Mouse (Mus musculus) stomach, postnatal 0 days (tissue): ENCODE measurements around the gene Gramd1b. TPM values are rescaled to one million over a fixed set of nuclear protein-coding genes. Genes with fewer than 3 reads are reported as not detected.

ENCODE experiments used
- ATAC-seq: fragments of 200-750 bp; cut with Nextera tagmentation; 2 replicates; pipeline ENCODE4 v1.8.0; 2017; ENCODE audit not compliant: low FRiP score, low TSS enrichment
- DNase-seq: peaks from one replicate; pipeline ENCODE4 v3.0.0-alpha.2; 2016; ENCODE audit warnings: low spot score
- H3K27ac ChIP-seq: fragments of 300-500 bp; sonication (generic); replicated peaks from 2 replicates; pipeline ENCODE4 v1.5.1; 2014; ENCODE audit warnings: mild to moderate bottlenecking, control low read depth
- H3K27me3 ChIP-seq: fragments of 300-500 bp; sonication (generic); 2 replicates; pipeline ENCODE4 v1.6.1; 2014; ENCODE audit warnings: low read length; ENCODE audit not compliant: control insufficient read depth, insufficient read depth
- H3K36me3 ChIP-seq: fragments of 300-500 bp; sonication (generic); 2 replicates; pipeline ENCODE4 v1.6.1; 2014; ENCODE audit warnings: low read length, mixed read lengths; ENCODE audit not compliant: control insufficient read depth, insufficient read depth
- H3K4me1 ChIP-seq: fragments of 300-500 bp; sonication (generic); replicated peaks from 2 replicates; pipeline ENCODE4 v1.6.1; 2014; ENCODE audit warnings: antibody characterized with exemption; ENCODE audit not compliant: control insufficient read depth, insufficient read depth
- H3K4me2 ChIP-seq: fragments of 300-500 bp; sonication (generic); replicated peaks from 2 replicates; pipeline ENCODE4 v1.6.1; 2014; ENCODE audit warnings: low read depth, mild to moderate bottlenecking, control low read depth, moderate library complexity
- H3K4me3 ChIP-seq: fragments of 300-500 bp; sonication (generic); 2 replicates; pipeline ENCODE4 v1.5.1; 2014; ENCODE audit warnings: low read depth, low read length, control low read depth
- H3K9ac ChIP-seq: fragments of 300-500 bp; sonication (generic); 2 replicates; pipeline ENCODE4 v1.6.1; 2014; ENCODE audit warnings: mild to moderate bottlenecking, low read length, control low read depth, mixed read lengths
- H3K9me3 ChIP-seq: fragments of 300-500 bp; sonication (generic); 2 replicates; pipeline ENCODE4 v1.6.1; 2016; ENCODE audit warnings: low read length; ENCODE audit not compliant: control insufficient read depth
- CTCF ChIP-seq: IDR thresholded peaks from 2 replicates; pipeline ENCODE4 v1.5.1; 2016; ENCODE audit warnings: antibody characterized with exemption, low read depth, mild to moderate bottlenecking, moderate library complexity
- EP300 ChIP-seq: optimal IDR thresholded peaks from 2 replicates; pipeline ENCODE3; 2016; ENCODE audit warnings: antibody characterized with exemption
- WGBS: fragments of 180-500 bp; shearing (Covaris S2); extraction: QIAGEN DNeasy Blood & Tissue Kit; methylation state at CpG from one replicate; pipeline ENCODE4 v1.1.7; 2014; 5-methylcytosine and 5-hydroxymethylcytosine counted together
- polyA plus RNA-seq: library from polyadenylated mRNA; unstranded; fragments of >200 nt; fragmentation: Nextera tagmentation; extraction: Ambion mirVana; gene quantifications from 2 replicates; pipeline ENCODE4 v1.2.1, GENCODE M21; 2015

Gramd1b gene
- polyA plus RNA-seq, 1 experiment from 2014 or later: 1.8 TPM

- TF ChIP-seq EP300: no peak
- TF ChIP-seq CTCF: no peak
- H3K36me3 ChIP-seq: peaks cover 4% of the 10 kb centered on the region; the same call in 1 of the 2 replicates
- no peaks in the 10 kb centered on the region for H3K9me3 ChIP-seq
- no peak for DNase-seq
- H3K27me3 ChIP-seq: no peaks in the 10 kb centered on the region
- no peak overlapping the region for H3K4me2 ChIP-seq
- WGBS: 95% methylated on average over 5 of the region's 5 CpGs
- no peak overlapping the region for H3K4me3 ChIP-seq
- H3K27ac ChIP-seq: no peak overlapping the region
- no peak overlapping the region for H3K9ac ChIP-seq
- no peak for ATAC-seq
- H3K4me1 ChIP-seq: no peaks in the 10 kb centered on the region
These were observed 234.9 kb downstream of the Gramd1b start for GRCm38 (mm10) chr9:40296251-40296650.

GRCm38 (mm10) chr9:40294866-40295265 is 236.3 kb downstream of the Gramd1b start:
- Histone ChIP-seq H3K27me3 (no peaks in the 10 kb centered on the region), H3K4me1 (no peaks in the 10 kb centered on the region), H3K9ac (no peak overlapping the region), H3K27ac (no peak overlapping the region), H3K4me2 (no peak overlapping the region), H3K36me3 (peaks cover 2% of the 10 kb centered on the region; the same call in 1 of the 2 replicates), H3K4me3 (no peak overlapping the region), H3K9me3 (no peaks in the 10 kb centered on the region)
- DNase-seq (no peak), ATAC-seq (no peak)
- WGBS: 100% methylated on average over 1 of the region's 1 CpGs
- TF ChIP-seq EP300: no peak
- TF ChIP-seq CTCF: no peak

GRCm38 (mm10) chr9:40294210-40294609 is 237.0 kb downstream of the Gramd1b start:
- Histone ChIP-seq H3K27ac (no peak overlapping the region), H3K4me1 (no peaks in the 10 kb centered on the region), H3K4me3 (no peak overlapping the region), H3K4me2 (no peak overlapping the region), H3K36me3 (0 out of 2 replicates have a peak, but pooled peaks cover 2% of the 10 kb centered on the region), H3K9ac (no peak overlapping the region), H3K27me3 (no peaks in the 10 kb centered on the region), H3K9me3 (no peaks in the 10 kb centered on the region)
- ATAC-seq: no peak
- no peak for DNase-seq
- WGBS: 86% methylated on average over 4 of the region's 5 CpGs
- TF ChIP-seq CTCF: no peak
- no peak for TF ChIP-seq EP300

- Histone ChIP-seq H3K9me3 (no peaks in the 10 kb centered on the region), H3K4me1 (no peaks in the 10 kb centered on the region), H3K27ac (no peak overlapping the region), H3K36me3 (0 out of 2 replicates have a peak, but pooled peaks cover 2% of the 10 kb centered on the region), H3K4me2 (no peak overlapping the region), H3K9ac (no peak overlapping the region), H3K27me3 (no peaks in the 10 kb centered on the region), H3K4me3 (no peak overlapping the region)
- DNase-seq (no peak), ATAC-seq (no peak)
- 93% methylated on average over 5 of the region's 5 CpGs for WGBS
- no peak for TF ChIP-seq EP300
- TF ChIP-seq CTCF: no peak
These were observed 237.4 kb downstream of the Gramd1b start for GRCm38 (mm10) chr9:40293740-40294139.

GRCm38 (mm10) chr9:40293286-40293685 is 237.9 kb downstream of the Gramd1b start:
- Histone ChIP-seq H3K36me3 (0 out of 2 replicates have a peak, but pooled peaks cover 2% of the 10 kb centered on the region), H3K27ac (no peak overlapping the region), H3K27me3 (no peaks in the 10 kb centered on the region), H3K4me1 (no peaks in the 10 kb centered on the region), H3K4me2 (no peak overlapping the region), H3K4me3 (no peak overlapping the region), H3K9me3 (no peaks in the 10 kb centered on the region), H3K9ac (no peak overlapping the region)
- DNase-seq (no peak), ATAC-seq (no peak)
- WGBS: 96% methylated on average over 8 of the region's 8 CpGs
- TF ChIP-seq CTCF (no peak), EP300 (no peak)

- Histone ChIP-seq H3K27ac (no peak overlapping the region), H3K4me2 (no peak overlapping the region), H3K27me3 (no peaks in the 10 kb centered on the region), H3K9ac (no peak overlapping the region), H3K9me3 (no peaks in the 10 kb centered on the region), H3K4me3 (no peak overlapping the region), H3K4me1 (no peaks in the 10 kb centered on the region), H3K36me3 (0 out of 2 replicates have a peak, but pooled peaks cover 2% of the 10 kb centered on the region)
- WGBS: 80% methylated on average over 4 of the region's 4 CpGs
- ATAC-seq: no peak
- no peak for DNase-seq
- TF ChIP-seq EP300: no peak
- no peak for TF ChIP-seq CTCF
These were observed 238.7 kb downstream of the Gramd1b start for GRCm38 (mm10) chr9:40292475-40292874.
